Mouse (Mus musculus): Measurements from ENCODE around the gene Cebpg. TPM values are rescaled to one million over a fixed set of nuclear protein-coding genes. Genes with fewer than 3 reads are reported as not detected.

Cebpg gene
- 7.6 and 8.2 TPM in 2 replicates for polyA plus RNA-seq (2012; rRNA removed)

GRCm38 (mm10) chr7:35056436-35056864 lies at the start of gene Cebpg:
Cebpg (minus strand) TSS chr7:35056573.

Other genes with a start within 250 kb of the Cebpg start
- gene Chst8, start 243.9 kb downstream of the Cebpg start, polyA plus RNA-seq (2012; rRNA removed), result 3.7 and 4.0 TPM in 2 replicates
- gene Pepd, start 144.2 kb downstream of the Cebpg start, polyA plus RNA-seq (2012; rRNA removed), result 63.2 and 82.2 TPM in 2 replicates
- 86.9 and 95.2 TPM in 2 replicates for gene Cebpa, start 62.7 kb upstream of the Cebpg start, polyA plus RNA-seq (2012; rRNA removed)
- gene Slc7a10, start 129.8 kb upstream of the Cebpg start, polyA plus RNA-seq (2012; rRNA removed), result 2.6 and 3.1 TPM in 2 replicates
- gene Lrp3, start 158.9 kb upstream of the Cebpg start, polyA plus RNA-seq (2012; rRNA removed), result 12.0 and 12.2 TPM in 2 replicates

All from colon, adult 2 months (tissue).